Mouse (Mus musculus) liver, postnatal 0 days (tissue): ENCODE measurements around the gene Hist1h2bb. TPM values are rescaled to one million over a fixed set of nuclear protein-coding genes. Genes with fewer than 3 reads are reported as not detected.
A peak's percentile ranks its signal among the peaks of the same experiment; 100 is the strongest.

ENCODE experiments used
- ATAC-seq: fragments of 200-750 bp; cut with Nextera tagmentation; 2 replicates; pipeline ENCODE4 v1.8.0; 2017; ENCODE audit warnings: mild to moderate bottlenecking, moderate library complexity
- DNase-seq: peaks from one replicate; pipeline ENCODE4 v3.0.0-alpha.2; 2016
- H3K27ac ChIP-seq: fragments of 300-500 bp; sonication (generic); 2 replicates; pipeline ENCODE4 v1.5.1; 2014; ENCODE audit warnings: antibody characterized with exemption, moderate library complexity, mild to moderate bottlenecking, low read depth
- H3K27me3 ChIP-seq: fragments of 300-500 bp; sonication (generic); 2 replicates; pipeline ENCODE4 v1.6.1; 2014; ENCODE audit warnings: low read length, control low read depth, mixed read lengths; ENCODE audit not compliant: insufficient read depth
- H3K36me3 ChIP-seq: fragments of 300-500 bp; sonication (generic); replicated peaks from 2 replicates; pipeline ENCODE4 v1.6.1; 2014; ENCODE audit warnings: mild to moderate bottlenecking, control low read depth, low read length, moderate library complexity, mixed read lengths; ENCODE audit not compliant: insufficient read depth
- H3K4me1 ChIP-seq: fragments of 300-500 bp; sonication (generic); 2 replicates; pipeline ENCODE4 v1.6.1; 2014; ENCODE audit warnings: antibody characterized with exemption, mild to moderate bottlenecking, control low read depth; ENCODE audit not compliant: insufficient read depth
- H3K4me2 ChIP-seq: fragments of 300-500 bp; sonication (generic); 2 replicates; pipeline ENCODE4 v1.6.1; 2014; ENCODE audit warnings: low read depth, mild to moderate bottlenecking, low read length, moderate library complexity, mixed read lengths
- H3K4me3 ChIP-seq: fragments of 300-500 bp; sonication (generic); 2 replicates; pipeline ENCODE4 v1.5.1; 2014; ENCODE audit warnings: low read depth, low read length
- H3K9ac ChIP-seq: fragments of 300-500 bp; sonication (generic); replicated peaks from 2 replicates; pipeline ENCODE4 v1.6.1; 2014; ENCODE audit warnings: mild to moderate bottlenecking, moderate library complexity
- H3K9me3 ChIP-seq: fragments of 300-500 bp; sonication (generic); 2 replicates; pipeline ENCODE4 v1.6.1; 2016; ENCODE audit warnings: mild to moderate bottlenecking, control low read depth, low read length, mixed read lengths
- CTCF ChIP-seq: sonication (generic); IDR thresholded peaks from 2 replicates; pipeline ENCODE4 v1.5.1; 2016; ENCODE audit warnings: antibody characterized with exemption, low read depth
- EP300 ChIP-seq: IDR thresholded peaks from 2 replicates; pipeline ENCODE4 v1.6.1; 2016; ENCODE audit warnings: antibody characterized with exemption, low read depth, mild to moderate bottlenecking
- WGBS: fragments of 180-500 bp; shearing (Covaris S2); extraction: QIAGEN DNeasy Blood & Tissue Kit; methylation state at CpG from one replicate; pipeline ENCODE4 v1.1.7; 2014; ENCODE audit not compliant: insufficient replicate concordance; 5-methylcytosine and 5-hydroxymethylcytosine counted together
- polyA plus RNA-seq: library from polyadenylated mRNA; unstranded; fragments of >200 nt; fragmentation: Nextera tagmentation; extraction: Ambion mirVana; gene quantifications from 2 replicates; pipeline ENCODE4 v1.2.1, GENCODE M21; 2015

Hist1h2bb gene
- polyA plus RNA-seq, 1 experiment from 2014 or later, result 2.7 TPM

DNA sequence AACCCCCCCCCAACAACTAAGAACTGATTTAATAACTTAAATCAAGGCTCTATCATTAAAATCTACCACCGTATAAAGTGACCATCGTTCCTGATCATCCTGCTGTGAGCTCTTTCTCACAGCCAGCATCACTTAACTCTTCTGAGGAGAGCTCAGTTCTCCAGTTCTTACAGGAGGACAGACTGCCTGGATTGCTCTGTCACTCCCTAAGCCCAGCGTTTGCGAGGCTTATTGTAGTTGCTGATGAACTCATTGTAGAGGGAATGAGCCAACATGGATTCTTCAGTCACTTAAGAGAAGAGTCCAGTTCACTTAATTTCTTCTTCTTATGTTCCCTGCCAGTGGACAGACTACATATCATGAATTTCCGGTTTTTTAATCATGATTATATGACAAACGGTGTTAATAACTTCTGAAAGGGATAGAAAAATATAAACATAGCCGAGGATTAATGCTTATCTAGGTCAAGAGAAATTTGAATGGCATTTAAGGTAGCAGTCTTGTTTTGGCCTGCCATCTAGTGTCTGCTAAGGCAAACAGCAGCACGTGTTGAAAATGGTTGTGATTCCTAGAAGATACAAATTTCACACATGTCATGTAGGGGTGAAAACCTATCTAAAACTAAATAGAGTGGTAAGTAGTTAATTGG is 14.3 kb upstream of the Hist1h2bb start:
- Histone ChIP-seq H3K9ac (no peak overlapping the region), H3K4me3 (no peak overlapping the region), H3K27ac (no peak overlapping the region), H3K4me2 (no peak overlapping the region), H3K9me3 (no peaks in the 10 kb centered on the region), H3K4me1 (peaks cover 15% of the 10 kb centered on the region), H3K36me3 (no peaks in the 10 kb centered on the region), H3K27me3 (no peaks in the 10 kb centered on the region)
- peak; percentile 94 for TF ChIP-seq CTCF
- TF ChIP-seq EP300, result no peak
- 22% methylated on average over 8 of the region's 8 CpGs for WGBS
- DNase-seq (peak; percentile 16), ATAC-seq (no peak)

DNA sequence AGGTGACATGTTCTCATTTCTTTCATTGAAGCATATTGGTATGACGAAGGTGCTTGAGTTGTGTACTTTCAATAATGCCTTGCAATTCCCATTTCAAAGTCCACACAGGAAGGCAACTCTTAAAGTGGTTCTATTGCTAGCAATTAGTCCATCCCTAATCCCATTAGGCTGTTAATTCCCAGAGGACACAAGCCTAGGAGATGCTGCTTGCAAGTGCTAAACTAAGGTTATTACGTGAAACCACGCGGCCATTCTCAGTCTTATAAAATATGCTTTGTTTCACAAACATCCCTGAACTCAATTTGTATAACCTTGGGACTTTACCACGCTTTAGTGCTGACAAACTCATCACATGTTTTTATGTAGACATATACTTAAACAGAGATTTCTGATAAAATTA is 9.4 kb upstream of the Hist1h2bb start:
- no peak for ATAC-seq
- 80% methylated on average over 5 of the region's 5 CpGs for WGBS

DNA sequence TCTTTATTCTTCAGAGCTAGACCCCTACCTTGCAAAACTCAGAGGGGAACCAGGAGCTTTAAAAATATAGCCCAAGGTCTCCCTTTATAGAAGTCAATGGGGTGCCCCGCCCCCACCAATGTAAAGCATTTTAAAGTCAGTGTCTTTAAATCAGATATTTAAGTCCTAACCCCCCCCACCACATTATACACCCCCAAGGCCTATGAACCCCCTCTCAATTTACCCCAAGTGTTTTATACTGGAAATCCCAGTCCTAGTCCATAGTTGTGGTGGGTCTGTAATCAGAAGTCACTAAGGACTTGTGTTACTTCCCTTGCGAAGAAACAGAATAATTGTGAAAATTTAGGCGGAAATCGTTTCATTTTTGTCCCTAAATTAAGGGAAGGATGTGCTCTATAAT is 8.5 kb upstream of the Hist1h2bb start:
- DNase-seq (peak; percentile 47), ATAC-seq (no peak)
- TF ChIP-seq EP300 (no peak), CTCF (no peak)
- H3K9me3 ChIP-seq, result no peaks in the 10 kb centered on the region
- H3K27me3 ChIP-seq, result no peaks in the 10 kb centered on the region
- H3K4me1 ChIP-seq, result peaks cover 5% of the 10 kb centered on the region; the same call in 1 of the 2 replicates
- H3K9ac ChIP-seq, result peak overlapping the region; percentile 99
- H3K4me2 ChIP-seq, result peak overlapping the region; percentile 86
- H3K27ac ChIP-seq, result peak overlapping the region; percentile 100
- H3K36me3 ChIP-seq, result no peaks in the 10 kb centered on the region
- WGBS, result 24% methylated on average over 4 of the region's 4 CpGs
- H3K4me3 ChIP-seq, result peak overlapping the region; percentile 72

More for the DNA sequence above, 9.4 kb upstream of the Hist1h2bb start:
- Histone ChIP-seq H3K27ac (no peak overlapping the region), H3K4me1 (peaks cover 5% of the 10 kb centered on the region; the same call in 1 of the 2 replicates), H3K9ac (no peak overlapping the region), H3K4me2 (no peak overlapping the region), H3K4me3 (no peak overlapping the region), H3K27me3 (no peaks in the 10 kb centered on the region), H3K36me3 (no peaks in the 10 kb centered on the region), H3K9me3 (no peaks in the 10 kb centered on the region)
- TF ChIP-seq EP300 (no peak), CTCF (no peak)
- DNase-seq, result no peak

DNA sequence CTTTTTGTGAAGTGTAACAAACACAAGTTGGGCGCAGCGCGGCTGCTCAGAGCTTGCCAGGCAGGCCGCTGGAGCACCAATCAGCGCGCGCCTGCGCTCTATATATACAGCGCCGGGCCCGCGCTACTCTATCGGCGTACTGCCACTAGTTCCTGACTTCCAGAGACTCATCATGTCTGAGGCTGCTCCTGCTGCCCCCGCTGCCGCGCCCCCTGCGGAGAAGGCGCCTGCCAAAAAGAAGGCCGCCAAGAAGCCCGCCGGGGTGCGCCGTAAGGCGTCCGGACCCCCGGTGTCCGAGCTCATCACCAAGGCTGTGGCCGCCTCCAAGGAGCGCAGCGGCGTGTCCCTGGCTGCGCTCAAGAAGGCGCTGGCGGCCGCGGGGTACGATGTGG is 7.9 kb upstream of the Hist1h2bb start, which contains the start of gene Hist1h1c:
TSS of gene Hist1h1c (plus strand) at position 132 of the 392 bp plus-strand sequence.
- peak; percentile 96 for DNase-seq
- no peaks in the 10 kb centered on the region for H3K27me3 ChIP-seq

DNA sequence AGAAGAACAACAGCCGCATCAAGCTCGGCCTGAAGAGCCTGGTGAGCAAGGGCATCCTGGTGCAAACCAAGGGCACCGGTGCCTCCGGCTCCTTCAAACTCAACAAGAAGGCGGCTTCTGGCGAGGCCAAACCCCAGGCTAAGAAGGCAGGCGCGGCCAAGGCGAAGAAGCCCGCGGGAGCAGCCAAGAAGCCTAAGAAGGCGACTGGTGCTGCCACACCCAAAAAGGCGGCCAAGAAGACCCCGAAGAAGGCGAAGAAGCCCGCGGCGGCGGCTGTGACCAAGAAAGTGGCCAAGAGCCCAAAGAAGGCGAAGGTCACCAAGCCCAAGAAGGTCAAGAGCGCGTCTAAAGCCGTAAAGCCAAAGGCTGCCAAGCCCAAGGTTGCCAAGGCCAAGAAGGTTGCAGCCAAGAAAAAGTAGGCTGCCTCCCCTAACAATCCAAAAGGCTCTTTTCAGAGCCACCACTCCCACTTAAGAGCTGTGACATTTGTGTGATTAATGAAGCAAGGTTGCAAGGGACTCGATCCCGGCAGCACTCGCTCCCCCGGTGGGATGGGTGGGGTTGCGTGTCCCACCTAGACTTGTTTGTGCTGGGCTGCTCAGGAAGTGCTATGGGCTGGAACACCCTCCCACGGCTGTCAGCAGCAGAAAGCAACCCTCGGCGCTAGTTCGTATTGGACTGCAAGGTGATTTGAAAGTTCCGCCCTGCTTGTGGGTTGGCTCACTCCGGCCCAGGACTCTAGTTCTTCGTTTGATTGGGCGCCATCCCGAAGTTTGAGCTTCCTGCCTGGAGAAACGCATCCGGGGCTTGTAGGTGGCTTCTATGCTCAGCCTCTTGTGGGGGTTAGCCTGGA is 7.2 kb upstream of the Hist1h2bb start:
- peak; percentile 59 for ATAC-seq
- Histone ChIP-seq H3K27me3 (no peaks in the 10 kb centered on the region), H3K9ac (peak overlapping the region; percentile 99), H3K9me3 (no peaks in the 10 kb centered on the region), H3K4me2 (peak overlapping the region; percentile 86), H3K36me3 (no peaks in the 10 kb centered on the region), H3K4me1 (peaks cover 5% of the 10 kb centered on the region; the same call in 1 of the 2 replicates), H3K4me3 (peak overlapping the region; percentile 72), H3K27ac (peak overlapping the region; percentile 100)
- WGBS, result 0% methylated on average over 39 of the region's 39 CpGs
- no peak for TF ChIP-seq CTCF
- peak; percentile 48 for TF ChIP-seq EP300
- peak; percentile 92 for DNase-seq

More for the DNA sequence above, 7.9 kb upstream of the Hist1h2bb start, which contains the start of gene Hist1h1c:
- H3K9me3 ChIP-seq, result no peaks in the 10 kb centered on the region
- no peaks in the 10 kb centered on the region for H3K36me3 ChIP-seq
- TF ChIP-seq EP300 (no peak), CTCF (peak; percentile 39; the same call in 1 of the 2 replicates)
- peak within 1 kb of the TSS; percentile 99 for H3K9ac ChIP-seq
- peak within 1 kb of the TSS; percentile 100 for H3K27ac ChIP-seq
- H3K4me1 ChIP-seq, result peaks cover 5% of the 10 kb centered on the region; the same call in 1 of the 2 replicates
- peak; percentile 81 for ATAC-seq
- WGBS, result 0% methylated on average over 31 of the region's 38 CpGs
- H3K4me2 ChIP-seq, result peak within 1 kb of the TSS; percentile 86
- peak within 1 kb of the TSS; percentile 72 for H3K4me3 ChIP-seq

DNA sequence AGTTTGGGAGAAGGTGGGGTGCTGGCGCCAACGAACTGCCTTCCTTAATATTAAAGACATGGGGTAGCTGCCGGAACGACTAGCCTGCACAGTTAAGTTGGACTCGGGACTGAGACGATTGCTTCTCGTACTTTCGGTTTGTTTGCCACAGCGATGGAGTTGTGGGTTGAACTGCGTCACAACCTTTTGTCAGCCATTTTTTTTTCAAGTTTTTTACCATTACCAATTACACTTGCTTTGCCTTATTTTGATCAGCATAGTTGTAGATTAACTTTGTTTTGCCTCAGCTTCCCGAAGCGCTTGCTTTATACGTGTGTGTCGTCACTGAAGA is 6.6 kb upstream of the Hist1h2bb start:
- no peaks in the 10 kb centered on the region for H3K27me3 ChIP-seq
- no peak for ATAC-seq
- peak overlapping the region; percentile 100 for H3K27ac ChIP-seq
- under 1% methylated on average over 14 of the region's 14 CpGs for WGBS
- TF ChIP-seq EP300 (peak; percentile 12), CTCF (no peak)
- peaks cover 5% of the 10 kb centered on the region; the same call in 1 of the 2 replicates for H3K4me1 ChIP-seq
- H3K4me2 ChIP-seq, result peak overlapping the region; percentile 86
- H3K9ac ChIP-seq, result peak overlapping the region; percentile 99
- DNase-seq, result no peak
- peak overlapping the region; percentile 72 for H3K4me3 ChIP-seq
- H3K9me3 ChIP-seq, result no peaks in the 10 kb centered on the region
- H3K36me3 ChIP-seq, result no peaks in the 10 kb centered on the region
